Mouse (Mus musculus) brown adipose tissue, adult 24 weeks (tissue): ENCODE data around the gene Olfr686. TPM values are rescaled to one million over a fixed set of nuclear protein-coding genes. Genes with fewer than 3 reads are reported as not detected.
A peak's percentile ranks its signal among the peaks of the same experiment; 100 is the strongest.

Source experiments
- H3K27ac ChIP-seq: fragments of 200-500 bp; replicated peaks from 2 replicates; pipeline ENCODE4 v1.5.1; 2012; ENCODE audit warnings: low read depth, mild to moderate bottlenecking, low read length
- H3K4me1 ChIP-seq: fragments of 200-500 bp; 2 replicates; pipeline ENCODE4 v1.6.1; 2012; ENCODE audit warnings: low read length, mixed read lengths; ENCODE audit not compliant: control insufficient read depth, insufficient read depth, insufficient read length
- H3K4me3 ChIP-seq: fragments of 200-500 bp; 2 replicates; pipeline ENCODE4 v1.5.1; 2012; ENCODE audit warnings: low read depth, mild to moderate bottlenecking, low read length, moderate library complexity; ENCODE audit not compliant: insufficient read depth
- polyA plus RNA-seq: library from polyadenylated mRNA; stranded (reverse); fragments of >200 nt; gene quantifications from 2 replicates; pipeline ENCODE4 v1.2.4, GENCODE M21; 2012; ENCODE audit not compliant: missing spikeins, insufficient read depth, insufficient read length

Olfr686 gene
- polyA plus RNA-seq, result not detected in 2 replicates

DNA sequence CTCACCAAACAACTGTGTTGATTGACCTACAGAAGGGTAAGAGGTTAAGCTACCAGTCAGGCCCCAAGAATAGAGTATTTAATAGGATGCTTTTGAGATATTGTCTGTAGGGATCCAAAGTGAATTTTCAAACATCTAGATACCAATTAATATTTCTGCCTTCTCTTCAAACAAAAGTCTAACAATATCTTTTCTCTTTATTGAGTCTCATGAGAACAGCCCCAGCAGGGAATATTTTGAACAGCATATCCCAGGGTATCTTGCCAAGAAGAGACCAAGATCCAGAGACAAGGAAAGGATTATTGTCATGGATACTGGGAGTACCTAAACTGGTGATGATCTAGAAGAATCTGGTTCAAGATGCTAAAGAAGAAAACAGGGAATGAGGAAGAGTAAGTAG is at the start of gene Olfr686:
Gene Olfr686, minus strand, starts transcription at position 101 of the 400 bp plus-strand sequence.
- Histone ChIP-seq H3K4me1 (no peaks in the 10 kb centered on the region), H3K4me3 (no peak within 1 kb of the TSS), H3K27ac (no peak within 1 kb of the TSS)

GRCm38 (mm10) chr7:105256656-105257055 is 49.4 kb upstream of the Olfr686 start:
- no peaks in the 10 kb centered on the region for H3K4me1 ChIP-seq
- no peak overlapping the region for H3K4me3 ChIP-seq
- H3K27ac ChIP-seq, result no peak overlapping the region

DNA sequence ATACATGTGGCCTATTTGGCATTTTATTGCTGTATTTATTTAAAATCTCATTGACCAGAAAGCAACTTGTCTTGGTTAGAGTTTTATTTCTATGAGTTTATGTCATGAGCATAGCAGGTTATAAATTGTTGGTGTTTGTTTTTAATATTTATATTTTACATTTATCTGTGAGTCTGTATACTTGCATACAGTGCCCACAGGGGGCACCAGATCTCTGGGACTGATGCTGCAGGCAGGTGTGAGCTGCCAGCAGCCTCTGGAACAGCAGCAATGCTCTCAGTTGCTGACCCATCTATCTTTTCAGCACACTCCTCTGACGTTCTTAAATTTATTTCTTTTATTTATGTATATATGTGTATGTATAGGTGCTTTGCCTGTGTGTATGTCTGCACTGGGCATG is 40.9 kb upstream of the Olfr686 start:
- Histone ChIP-seq H3K27ac (no peak overlapping the region), H3K4me1 (peaks cover 4% of the 10 kb centered on the region), H3K4me3 (no peak overlapping the region)

DNA sequence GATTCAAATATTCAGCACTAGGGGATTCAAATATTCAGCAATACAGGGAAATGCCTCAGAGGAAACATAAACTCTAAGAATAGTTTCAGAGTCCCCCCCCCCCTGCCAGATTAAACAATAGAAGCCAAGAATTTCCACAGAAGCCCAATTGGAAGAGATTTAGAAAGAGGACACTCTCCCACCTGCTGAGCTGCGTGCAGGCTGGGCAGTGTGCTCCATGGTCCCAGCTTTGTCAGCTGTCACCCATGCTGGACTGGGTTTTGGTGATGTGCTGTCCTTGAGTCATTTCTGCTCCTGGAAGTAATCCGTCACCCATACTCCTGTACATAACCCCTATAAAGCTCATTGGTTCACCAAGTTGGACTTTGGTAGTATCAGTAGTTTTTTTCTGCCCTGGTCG is 40.4 kb upstream of the Olfr686 start:
- Histone ChIP-seq H3K27ac (no peak overlapping the region), H3K4me1 (peaks cover 4% of the 10 kb centered on the region), H3K4me3 (no peak overlapping the region)

GRCm38 (mm10) chr7:105229386-105229785 is 22.1 kb upstream of the Olfr686 start:
- Histone ChIP-seq H3K27ac (no peak overlapping the region), H3K4me1 (peaks cover 6% of the 10 kb centered on the region; the same call in 1 of the 2 replicates), H3K4me3 (no peak overlapping the region)

GRCm38 (mm10) chr7:105228138-105228537 is 20.9 kb upstream of the Olfr686 start:
- Histone ChIP-seq H3K4me1 (peaks cover 6% of the 10 kb centered on the region; the same call in 1 of the 2 replicates), H3K4me3 (no peak overlapping the region), H3K27ac (peak overlapping the region; percentile 53; the same call in 1 of the 2 replicates)

DNA sequence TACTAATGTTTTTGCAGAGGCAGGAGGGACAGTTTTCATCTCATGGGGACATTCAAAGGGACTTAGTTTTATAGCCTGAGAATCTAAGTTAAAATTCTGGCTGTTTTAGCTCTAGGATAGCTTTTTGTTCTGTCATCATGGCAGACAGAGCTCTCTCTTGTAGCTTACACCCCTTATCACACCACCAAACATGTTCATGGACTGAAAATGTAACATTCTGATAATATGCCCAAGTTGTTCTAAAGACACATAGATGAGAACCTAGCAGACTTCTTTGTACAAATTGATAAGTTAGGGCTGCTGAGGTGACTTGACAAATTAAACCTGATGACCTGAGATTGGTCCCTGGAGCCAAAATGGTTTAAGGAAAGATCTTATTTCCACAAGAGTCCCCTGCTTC is 19.4 kb upstream of the Olfr686 start:
- Histone ChIP-seq H3K4me1 (peaks cover 6% of the 10 kb centered on the region; the same call in 1 of the 2 replicates), H3K4me3 (no peak overlapping the region), H3K27ac (no peak overlapping the region)

GRCm38 (mm10) chr7:105226072-105226471 is 18.8 kb upstream of the Olfr686 start:
- H3K4me3 ChIP-seq, result no peak overlapping the region
- H3K4me1 ChIP-seq, result peaks cover 6% of the 10 kb centered on the region; the same call in 1 of the 2 replicates
- H3K27ac ChIP-seq, result no peak overlapping the region

- Histone ChIP-seq H3K4me3 (no peak overlapping the region), H3K27ac (no peak overlapping the region), H3K4me1 (no peaks in the 10 kb centered on the region)
Measured at GRCm38 (mm10) chr7:105218281-105218680, 11.0 kb upstream of the Olfr686 start.

DNA sequence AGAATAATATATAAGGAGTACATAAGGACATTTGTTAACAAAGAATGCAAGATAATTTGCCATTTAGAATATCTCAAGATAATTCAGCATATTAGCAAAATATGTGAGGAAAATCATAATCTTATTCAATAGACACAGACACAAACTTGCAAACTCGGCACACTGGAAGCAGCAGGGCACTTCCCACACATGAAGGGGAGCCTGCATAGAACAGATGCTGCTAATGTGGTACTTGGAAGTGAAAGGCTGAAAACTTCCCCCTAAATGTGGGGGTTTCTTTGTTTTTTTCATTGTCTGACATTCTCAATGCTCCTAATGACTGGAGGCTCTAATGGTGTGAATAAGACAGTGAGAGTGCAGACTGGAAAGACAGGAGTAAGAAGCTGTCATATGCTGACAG is 7.5 kb upstream of the Olfr686 start:
- Histone ChIP-seq H3K27ac (no peak overlapping the region), H3K4me3 (no peak overlapping the region), H3K4me1 (no peaks in the 10 kb centered on the region)

- Histone ChIP-seq H3K4me3 (no peak within 1 kb of the TSS), H3K4me1 (no peaks in the 10 kb centered on the region), H3K27ac (no peak within 1 kb of the TSS)
Measured at GRCm38 (mm10) chr7:105185912-105186311, 21.4 kb downstream of the Olfr686 start, which contains the start of gene Olfr685. TSS of gene Olfr685 (minus strand) at chr7:105186012.

DNA sequence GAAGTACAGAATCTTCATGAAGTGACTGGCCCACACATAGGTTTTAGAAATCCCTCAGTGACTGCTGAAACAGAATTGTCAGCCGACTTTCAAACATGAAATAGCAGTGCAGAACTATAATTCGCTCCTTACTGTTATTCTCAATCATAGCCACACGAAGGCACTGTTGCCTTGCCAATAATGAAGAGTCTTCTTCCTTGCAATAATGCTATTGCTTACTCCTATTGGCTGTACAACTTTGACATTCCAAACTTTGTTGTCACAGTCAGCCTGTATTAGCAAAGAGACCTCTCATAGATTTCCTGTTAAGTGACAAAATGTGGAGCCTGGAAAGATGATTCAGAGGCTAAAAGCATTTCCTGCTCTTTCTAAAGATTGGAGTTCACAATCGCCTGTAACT is 36.5 kb downstream of the Olfr686 start:
- Histone ChIP-seq H3K27ac (no peak overlapping the region), H3K4me1 (no peaks in the 10 kb centered on the region), H3K4me3 (no peak overlapping the region)

- no peak within 1 kb of the TSS for H3K4me3 ChIP-seq
- H3K27ac ChIP-seq, result no peak within 1 kb of the TSS
- H3K4me1 ChIP-seq, result no peaks in the 10 kb centered on the region
Measured at GRCm38 (mm10) chr7:105163553-105163952, 43.7 kb downstream of the Olfr686 start, which contains the start of gene Olfr684. TSS of gene Olfr684 (minus strand) at chr7:105163653.

Other genes starting within 250 kb of the Olfr686 start
- not detected in 2 replicates for gene Olfr670, start 244.9 kb downstream of the Olfr686 start, polyA plus RNA-seq
- not detected in 2 replicates for gene Olfr671, start 228.4 kb downstream of the Olfr686 start, polyA plus RNA-seq
- not detected in 2 replicates for gene Olfr672, start 205.5 kb downstream of the Olfr686 start, polyA plus RNA-seq
- gene Olfr675, start 179.0 kb downstream of the Olfr686 start, polyA plus RNA-seq, result not detected in 2 replicates
- not detected in 2 replicates for gene Olfr676, start 174.8 kb downstream of the Olfr686 start, polyA plus RNA-seq
- gene Olfr677, start 156.1 kb downstream of the Olfr686 start, polyA plus RNA-seq, result not detected in 2 replicates
- not detected in 2 replicates for gene Olfr678, start 143.0 kb downstream of the Olfr686 start, polyA plus RNA-seq
- gene Olfr679, start 126.3 kb downstream of the Olfr686 start, polyA plus RNA-seq, result not detected in 2 replicates
- not detected in 2 replicates for gene Olfr680-ps1, start 114.7 kb downstream of the Olfr686 start, polyA plus RNA-seq
- not detected in 2 replicates for gene Olfr681, start 90.6 kb downstream of the Olfr686 start, polyA plus RNA-seq
- gene Olfr683, start 60.5 kb downstream of the Olfr686 start, polyA plus RNA-seq, result not detected in 2 replicates
- gene Olfr684, start 43.8 kb downstream of the Olfr686 start, polyA plus RNA-seq, result not detected in 2 replicates
- not detected in 2 replicates for gene Olfr685, start 21.5 kb downstream of the Olfr686 start, polyA plus RNA-seq
- gene Olfr688, start 80.6 kb upstream of the Olfr686 start, polyA plus RNA-seq, result not detected in 2 replicates
- not detected in 2 replicates for gene Olfr689, start 103.7 kb upstream of the Olfr686 start, polyA plus RNA-seq
- gene Olfr690, start 126.6 kb upstream of the Olfr686 start, polyA plus RNA-seq, result not detected in 2 replicates
- not detected in 2 replicates for gene Olfr691, start 134.8 kb upstream of the Olfr686 start, polyA plus RNA-seq
- gene Olfr692, start 160.7 kb upstream of the Olfr686 start, polyA plus RNA-seq, result not detected in 2 replicates
- gene Gm5901, start 167.6 kb upstream of the Olfr686 start, polyA plus RNA-seq, result not detected in 2 replicates
- 13.1 and 14.5 TPM in 2 replicates for gene Fam160a2, start 192.6 kb upstream of the Olfr686 start, polyA plus RNA-seq
- gene Cnga4, start 197.1 kb upstream of the Olfr686 start, polyA plus RNA-seq, result not detected in 2 replicates
- gene Cckbr, start 218.2 kb upstream of the Olfr686 start, polyA plus RNA-seq, result not detected in 2 replicates